In genomic region chr6:58832591-58833018, GRCm38 (mm10) we compare ENCODE assay signal across 8 mouse cellular contexts. TPM values are rescaled to one million over a fixed set of nuclear protein-coding genes. Genes with fewer than 3 reads are reported as not detected.
DNase-seq lines count a peak whose midpoint lies in the region; ATAC-seq lines count a peak whose summit lies in the region.

No protein-coding gene starts in this region.

- H3K4me1 ChIP-seq in embryonic facial prominence, embryonic 15.5 days, result peaks cover 6% of the 10 kb centered on the region; the same call in 1 of the 2 replicates
- 0 out of 2 replicates have a peak, but pooled peaks cover 3% of the 10 kb centered on the region for H3K4me1 ChIP-seq in intestine, embryonic 15.5 days (replicated peaks)
- H3K4me1 ChIP-seq in midbrain, embryonic 11.5 days (ENCODE audit: control insufficient read depth, insufficient read depth, low read length), result peaks cover 2% of the 10 kb centered on the region; the same call in 1 of the 2 replicates

- ATAC-seq in CD4-positive, CD25-positive, alpha-beta regulatory T cell, adult 4 months, result peak; percentile 71
- ATAC-seq in embryonic facial prominence, embryonic 15.5 days (ENCODE audit: insufficient number of reproducible peaks, low FRiP score, low TSS enrichment, low read depth), result no peak
- ATAC-seq in intestine, embryonic 15.5 days, result no peak
- no peak for ATAC-seq in midbrain, embryonic 11.5 days (ENCODE audit: low FRiP score)

- H3K27ac ChIP-seq in embryonic facial prominence, embryonic 15.5 days (replicated peaks), result no peak overlapping the region
- no peak overlapping the region for H3K27ac ChIP-seq in intestine, embryonic 15.5 days
- no peak overlapping the region for H3K27ac ChIP-seq in midbrain, embryonic 11.5 days (ENCODE audit: low read depth, low read length)

- 28% methylated on average over 7 of the region's 7 CpGs for WGBS in embryonic facial prominence, embryonic 15.5 days
- WGBS in intestine, embryonic 15.5 days, result 36% methylated on average over 7 of the region's 7 CpGs
- WGBS in midbrain, embryonic 11.5 days, result 45% methylated on average over 7 of the region's 7 CpGs

- H3K9ac ChIP-seq in embryonic facial prominence, embryonic 15.5 days, result no peak overlapping the region
- H3K9ac ChIP-seq in intestine, embryonic 15.5 days, result no peak overlapping the region
- no peak overlapping the region; the same call in 1 of the 2 replicates for H3K9ac ChIP-seq in midbrain, embryonic 11.5 days (ENCODE audit: low read length)

- peak overlapping the region; percentile 86 for H3K4me3 ChIP-seq in embryonic facial prominence, embryonic 15.5 days (replicated peaks)
- H3K4me3 ChIP-seq in intestine, embryonic 15.5 days (replicated peaks), result peak overlapping the region; percentile 79
- H3K4me3 ChIP-seq in midbrain, embryonic 11.5 days (ENCODE audit: low read depth, low read length), result peak overlapping the region; percentile 79

- H3K36me3 ChIP-seq in embryonic facial prominence, embryonic 15.5 days, result no peaks in the 10 kb centered on the region
- H3K36me3 ChIP-seq in intestine, embryonic 15.5 days, result no peaks in the 10 kb centered on the region
- no peaks in the 10 kb centered on the region for H3K36me3 ChIP-seq in midbrain, embryonic 11.5 days (ENCODE audit: control insufficient read depth, insufficient read depth, low read length)

- H3K9me3 ChIP-seq in embryonic facial prominence, embryonic 15.5 days (replicated peaks), result no peaks in the 10 kb centered on the region
- no peaks in the 10 kb centered on the region for H3K9me3 ChIP-seq in intestine, embryonic 15.5 days
- no peaks in the 10 kb centered on the region for H3K9me3 ChIP-seq in midbrain, embryonic 11.5 days (ENCODE audit: control insufficient read depth, low read length)

- H3K4me2 ChIP-seq in embryonic facial prominence, embryonic 15.5 days (replicated peaks), result peak overlapping the region; percentile 92
- peak overlapping the region; percentile 79 for H3K4me2 ChIP-seq in intestine, embryonic 15.5 days (replicated peaks)
- peak overlapping the region; percentile 71 for H3K4me2 ChIP-seq in midbrain, embryonic 11.5 days

- DNase-seq in cerebellum, adult 8-10 months, result peak; percentile 23
- no peak for DNase-seq in cerebellum, adult 9-11 months
- DNase-seq in midbrain, embryonic 11.5 days (ENCODE audit: low spot score, missing footprints), result peak; percentile 88
- DNase-seq in layer of hippocampus, adult 9-11 months, result no peak
- no peak for DNase-seq in adrenal gland, postnatal 25 days

- H3K27me3 ChIP-seq in embryonic facial prominence, embryonic 15.5 days, result no peaks in the 10 kb centered on the region
- no peaks in the 10 kb centered on the region for H3K27me3 ChIP-seq in intestine, embryonic 15.5 days (replicated peaks)
- H3K27me3 ChIP-seq in midbrain, embryonic 11.5 days (ENCODE audit: control insufficient read depth, insufficient read depth, low read length), result no peaks in the 10 kb centered on the region

RNA-seq across cellular contexts. Expression of gene Herc3, which starts 1.3 kb away (rescaled TPM):
- 10 to 100 TPM; 21.7 to 27.1 TPM for polyA plus RNA-seq in CD4-positive, CD25-positive, alpha-beta regulatory T cell, adult 4 months (2017; shearing (Covaris generic))
- polyA plus RNA-seq in embryonic facial prominence, embryonic 15.5 days (2015; fragmentation: Nextera tagmentation; extraction: Ambion mirVana), result 7.0 and 7.3 TPM in 2 replicates
- 13.8 and 14.6 TPM in 2 replicates for polyA plus RNA-seq in intestine, embryonic 15.5 days (2015; fragmentation: Nextera tagmentation; extraction: Ambion mirVana)
- polyA plus RNA-seq in midbrain, embryonic 11.5 days (2014; fragmentation: Nextera tagmentation; extraction: Ambion mirVana), result 7.7 and 8.7 TPM in 2 replicates
- total RNA-seq in adrenal gland, postnatal 25 days (2021), result 29.7 and 40.5 TPM in 2 replicates

Comparison
In these comparisons a context has a peak if more than half of its experiments do, and no peak if none do; other contexts are left out.
1. DNase-seq: peak in cerebellum, adult 8-10 months (single experiment) and midbrain, embryonic 11.5 days (single experiment); none in cerebellum, adult 9-11 months (single experiment), layer of hippocampus, adult 9-11 months (single experiment) and adrenal gland, postnatal 25 days (single experiment).
2. Peak in every context shown above with its lines, with median percentiles within 50 percentile points of each other: H3K4me2 ChIP-seq and H3K4me3 ChIP-seq.